Mouse (Mus musculus) liver, adult 2 months (tissue): Measurements from ENCODE around the gene F13a1. TPM values are rescaled to one million over a fixed set of nuclear protein-coding genes. Genes with fewer than 3 reads are reported as not detected.

ENCODE experiments used
- DNase-seq: peaks from one replicate; pipeline ENCODE4 v3.0.0-alpha.2; 2011; ENCODE audit warnings: low read depth, low spot score; ENCODE audit errors: extremely low read depth
- H3K27ac ChIP-seq: fragments of 200-500 bp; replicated peaks from 2 replicates; pipeline ENCODE4 v1.5.1; 2012; ENCODE audit warnings: low read depth, mild to moderate bottlenecking, control low read depth, inconsistent platforms, low read length; ENCODE audit not compliant: insufficient read depth
- H3K27me3 ChIP-seq: fragments of 200-500 bp; 2 replicates; pipeline ENCODE4 v1.6.1; 2012; ENCODE audit warnings: mild to moderate bottlenecking, moderate library complexity, low read length, inconsistent platforms; ENCODE audit not compliant: control insufficient read depth, insufficient read depth
- H3K36me3 ChIP-seq: fragments of 200-500 bp; 2 replicates; pipeline ENCODE4 v1.6.1; 2012; ENCODE audit warnings: low read length, inconsistent platforms; ENCODE audit not compliant: control insufficient read depth, insufficient read depth
- H3K4me1 ChIP-seq: fragments of 200-500 bp; 2 replicates; pipeline ENCODE4 v1.6.1; 2011; ENCODE audit warnings: low read length; ENCODE audit not compliant: control insufficient read depth, insufficient read depth
- H3K4me3 ChIP-seq: fragments of 200-500 bp; 2 replicates; pipeline ENCODE4 v1.5.1; 2011; ENCODE audit warnings: low read depth, mild to moderate bottlenecking, control low read depth, low read length, moderate library complexity; ENCODE audit not compliant: insufficient read depth
- H3K79me2 ChIP-seq: fragments of 200-500 bp; 2 replicates; pipeline ENCODE4 v1.6.1; 2012; ENCODE audit warnings: inconsistent platforms, mild to moderate bottlenecking, low read length, moderate library complexity; ENCODE audit not compliant: control insufficient read depth, insufficient read depth
- H3K9ac ChIP-seq: fragments of 200-500 bp; 2 replicates; pipeline ENCODE4 v1.6.1; 2012; ENCODE audit warnings: low read depth, mild to moderate bottlenecking, control low read depth, inconsistent platforms, low read length
- CTCF ChIP-seq: fragments of 200-500 bp; IDR thresholded peaks from 2 replicates; pipeline ENCODE4 v1.5.1; 2011; ENCODE audit warnings: low read depth, low read length, control low read depth
- POLR2A ChIP-seq: fragments of 200-500 bp; IDR thresholded peaks from 2 replicates; pipeline ENCODE4 v1.6.1; 2011; ENCODE audit warnings: low read length, control low read depth; ENCODE audit not compliant: insufficient read depth; ENCODE audit errors: extremely low read depth
- WGBS: fragments of 180-500 bp; shearing (Covaris S2); methylation state at CpG from one replicate; pipeline ENCODE4 v1.1.7; 2018; 5-methylcytosine and 5-hydroxymethylcytosine counted together
- polyA plus RNA-seq: library from polyadenylated mRNA; depleted of rRNA; stranded (reverse); fragments of >200 nt; gene quantifications from 2 replicates; pipeline ENCODE4 v1.2.3, GENCODE M21; 2012
- total RNA-seq: library from RNA; depleted of rRNA; stranded (reverse); fragments of >200 nt; gene quantifications from 2 replicates; pipeline ENCODE4 v1.2.3, GENCODE M21; 2014

The F13a1 gene
- total and polyA plus RNA-seq, 2 experiments = 0.02 to 0.28 TPM

GRCm38 (mm10) chr13:36901603-36902002 lies 148.4 kb downstream of the F13a1 start:
- no peak for TF ChIP-seq POLR2A
- no peak for TF ChIP-seq CTCF
- Histone ChIP-seq H3K4me3 (no peak overlapping the region), H3K27me3 (no peaks in the 10 kb centered on the region), H3K27ac (no peak overlapping the region), H3K79me2 (no peaks in the 10 kb centered on the region), H3K4me1 (no peaks in the 10 kb centered on the region), H3K9ac (no peak overlapping the region), H3K36me3 (no peaks in the 10 kb centered on the region)
- 67% methylated on average over 3 of the region's 3 CpGs for WGBS
- DNase-seq = no peak

- Histone ChIP-seq H3K79me2 (no peaks in the 10 kb centered on the region), H3K4me1 (no peaks in the 10 kb centered on the region), H3K36me3 (no peaks in the 10 kb centered on the region), H3K27ac (no peak overlapping the region), H3K9ac (no peak overlapping the region), H3K4me3 (no peak overlapping the region), H3K27me3 (no peaks in the 10 kb centered on the region)
- 65% methylated on average over 3 of the region's 3 CpGs for WGBS
- no peak for DNase-seq
- TF ChIP-seq POLR2A (no peak), CTCF (no peak)
These were observed 149.0 kb downstream of the F13a1 start for GRCm38 (mm10) chr13:36901016-36901415.

GRCm38 (mm10) chr13:36896061-36896460 lies 154.0 kb downstream of the F13a1 start:
- no peaks in the 10 kb centered on the region for H3K4me1 ChIP-seq
- no peak for DNase-seq
- no peak overlapping the region for H3K9ac ChIP-seq
- no peaks in the 10 kb centered on the region for H3K36me3 ChIP-seq
- no peak overlapping the region for H3K4me3 ChIP-seq
- no peaks in the 10 kb centered on the region for H3K27me3 ChIP-seq
- no peak overlapping the region for H3K27ac ChIP-seq
- no peaks in the 10 kb centered on the region for H3K79me2 ChIP-seq
- TF ChIP-seq CTCF (no peak), POLR2A (no peak)
- 58% methylated on average over 3 of the region's 3 CpGs for WGBS

GRCm38 (mm10) chr13:36893762-36894161 lies 156.3 kb downstream of the F13a1 start:
- WGBS = 94% methylated on average over 3 of the region's 3 CpGs
- no peak for DNase-seq

GRCm38 (mm10) chr13:36892216-36892615 lies 157.8 kb downstream of the F13a1 start:
- Histone ChIP-seq H3K27me3 (no peaks in the 10 kb centered on the region), H3K79me2 (no peaks in the 10 kb centered on the region), H3K4me3 (no peak overlapping the region), H3K9ac (no peak overlapping the region), H3K4me1 (no peaks in the 10 kb centered on the region), H3K27ac (no peak overlapping the region), H3K36me3 (no peaks in the 10 kb centered on the region)
- TF ChIP-seq POLR2A = no peak
- no peak for TF ChIP-seq CTCF
- no peak for DNase-seq
- 84% methylated on average over 1 of the region's 1 CpGs for WGBS

More at GRCm38 (mm10) chr13:36893762-36894161, 156.3 kb downstream of the F13a1 start:
- Histone ChIP-seq H3K27ac (no peak overlapping the region), H3K36me3 (no peaks in the 10 kb centered on the region), H3K79me2 (no peaks in the 10 kb centered on the region), H3K4me1 (no peaks in the 10 kb centered on the region), H3K9ac (no peak overlapping the region), H3K27me3 (no peaks in the 10 kb centered on the region), H3K4me3 (no peak overlapping the region)
- TF ChIP-seq POLR2A = no peak
- TF ChIP-seq CTCF = no peak

GRCm38 (mm10) chr13:36885973-36886372 lies 164.1 kb downstream of the F13a1 start:
- WGBS = 90% methylated on average over 7 of the region's 7 CpGs
- Histone ChIP-seq H3K4me3 (no peak overlapping the region), H3K27me3 (no peaks in the 10 kb centered on the region), H3K9ac (no peak overlapping the region), H3K4me1 (no peaks in the 10 kb centered on the region), H3K79me2 (no peaks in the 10 kb centered on the region), H3K27ac (no peak overlapping the region), H3K36me3 (no peaks in the 10 kb centered on the region)
- DNase-seq = no peak
- no peak for TF ChIP-seq POLR2A
- no peak for TF ChIP-seq CTCF
